Comparison of ENCODE assay signal across 8 mouse cellular contexts in genomic region chr19:5804371-5804899, GRCm38 (mm10). TPM values are rescaled to one million over a fixed set of nuclear protein-coding genes. Genes with fewer than 3 reads are reported as not detected.
A peak's percentile ranks its signal among the peaks of the same experiment; 100 is the strongest.
DNase-seq lines count a peak whose midpoint lies in the region; ATAC-seq and TF ChIP-seq lines count a peak whose summit lies in the region.

No protein-coding gene starts in this region.

- no peak for TF ChIP-seq POLR2A in MEL (IDR thresholded peaks at IDR 0.05; ENCODE audit: control insufficient read depth in 1 of 2, insufficient read depth in 1 of 2, low read depth in 1 of 2, low read length in 2 of 2, poor library complexity in 1 of 2)

- peaks cover 0 to 28% of the 10 kb centered on the region in 2 experiments; a peak in 3 of 4 replicates for H3K4me1 ChIP-seq in MEL (ENCODE audit: control insufficient read depth in 1 of 2, insufficient read depth in 2 of 2, low read length in 2 of 2)
- H3K4me1 ChIP-seq in embryonic facial prominence, embryonic 12.5 days, result peaks cover 36% of the 10 kb centered on the region
- peaks cover 47% of the 10 kb centered on the region for H3K4me1 ChIP-seq in intestine, embryonic 16.5 days (ENCODE audit: control insufficient read depth, insufficient read depth, low read length)
- peaks cover 35% of the 10 kb centered on the region for H3K4me1 ChIP-seq in neural tube, embryonic 12.5 days

- ATAC-seq in embryonic facial prominence, embryonic 12.5 days (ENCODE audit: insufficient number of reproducible peaks, insufficient read depth, low FRiP score, low TSS enrichment), result no peak
- ATAC-seq in intestine, embryonic 16.5 days, result no peak
- ATAC-seq in neural tube, embryonic 12.5 days (ENCODE audit: low FRiP score, low read depth), result no peak

- peaks cover 35% of the 10 kb centered on the region for H3K79me2 ChIP-seq in MEL (ENCODE audit: control insufficient read depth, insufficient read depth, low read length, poor library complexity)

- H3K4me3 ChIP-seq in MEL (ENCODE audit: control insufficient read depth in 1 of 2, insufficient read depth in 1 of 2, low read depth in 2 of 2, low read length in 2 of 2), result peak overlapping the region; percentile 39 to 64
- H3K4me3 ChIP-seq in embryonic facial prominence, embryonic 12.5 days, result no peak overlapping the region
- peak overlapping the region; percentile 40 for H3K4me3 ChIP-seq in intestine, embryonic 16.5 days (ENCODE audit: low read length)
- no peak overlapping the region for H3K4me3 ChIP-seq in neural tube, embryonic 12.5 days

- peak overlapping the region; percentile 92 for H3K27ac ChIP-seq in MEL (ENCODE audit: control insufficient read depth, low read depth, low read length)
- H3K27ac ChIP-seq in embryonic facial prominence, embryonic 12.5 days, result peak overlapping the region; percentile 99
- peak overlapping the region; percentile 99 for H3K27ac ChIP-seq in intestine, embryonic 16.5 days (ENCODE audit: low read length)
- peak overlapping the region; percentile 98 for H3K27ac ChIP-seq in neural tube, embryonic 12.5 days

- no peaks in the 10 kb centered on the region for H3K9me3 ChIP-seq in MEL (replicated peaks; ENCODE audit: insufficient read depth, low read length)
- H3K9me3 ChIP-seq in embryonic facial prominence, embryonic 12.5 days, result no peaks in the 10 kb centered on the region
- H3K9me3 ChIP-seq in intestine, embryonic 16.5 days (ENCODE audit: control insufficient read depth, low read length), result no peaks in the 10 kb centered on the region
- no peaks in the 10 kb centered on the region for H3K9me3 ChIP-seq in neural tube, embryonic 12.5 days

- 18% methylated on average over 8 of the region's 8 CpGs for WGBS in embryonic facial prominence, embryonic 12.5 days
- 32% methylated on average over 8 of the region's 8 CpGs for WGBS in intestine, embryonic 16.5 days
- 28% methylated on average over 8 of the region's 8 CpGs for WGBS in neural tube, embryonic 12.5 days

- no peaks in the 10 kb centered on the region for H3K27me3 ChIP-seq in MEL (ENCODE audit: control insufficient read depth in 1 of 2, insufficient read depth in 2 of 2, low read length in 2 of 2)
- no peaks in the 10 kb centered on the region for H3K27me3 ChIP-seq in embryonic facial prominence, embryonic 12.5 days
- H3K27me3 ChIP-seq in intestine, embryonic 16.5 days (replicated peaks; ENCODE audit: control insufficient read depth, insufficient read depth, low read length), result no peaks in the 10 kb centered on the region
- no peaks in the 10 kb centered on the region for H3K27me3 ChIP-seq in neural tube, embryonic 12.5 days (replicated peaks)

- peak; percentile 78 for DNase-seq in layer of hippocampus, adult 9-11 months
- no peak for DNase-seq in layer of hippocampus, postnatal 14 days (ENCODE audit: low spot score in 2 of 2)
- peak; percentile 65 for DNase-seq in MEL (ENCODE audit: low read depth, low spot score)
- no peak for DNase-seq in spleen, postnatal 10 days (ENCODE audit: low spot score in 2 of 2)
- DNase-seq in cerebellum, adult 11 months, result no peak

- no peak for TF ChIP-seq RAD21 in MEL (IDR thresholded peaks at IDR 0.05; ENCODE audit: low read depth, low read length)

- peak overlapping the region; percentile 91 for H3K9ac ChIP-seq in MEL (ENCODE audit: control insufficient read depth, low read depth, low read length, poor library complexity, severe bottlenecking)
- peak overlapping the region; percentile 69 for H3K9ac ChIP-seq in embryonic facial prominence, embryonic 12.5 days
- peak overlapping the region; percentile 81 for H3K9ac ChIP-seq in intestine, embryonic 16.5 days (ENCODE audit: low read depth, low read length)
- peak overlapping the region; percentile 94; the same call in 1 of the 2 replicates for H3K9ac ChIP-seq in neural tube, embryonic 12.5 days

- peak overlapping the region; percentile 76 for H3K4me2 ChIP-seq in embryonic facial prominence, embryonic 12.5 days (replicated peaks)
- peak overlapping the region; percentile 97 for H3K4me2 ChIP-seq in intestine, embryonic 16.5 days (ENCODE audit: low read depth, low read length)
- H3K4me2 ChIP-seq in neural tube, embryonic 12.5 days (replicated peaks), result peak overlapping the region; percentile 97

- peaks cover 0 to 12% of the 10 kb centered on the region in 2 experiments; a peak in 2 of 4 replicates for H3K36me3 ChIP-seq in MEL (ENCODE audit: control insufficient read depth in 1 of 2, insufficient read depth in 2 of 2, low read length in 2 of 2)
- H3K36me3 ChIP-seq in embryonic facial prominence, embryonic 12.5 days, result 0 out of 2 replicates have a peak, but pooled peaks cover 4% of the 10 kb centered on the region
- no peaks in the 10 kb centered on the region for H3K36me3 ChIP-seq in intestine, embryonic 16.5 days (ENCODE audit: control insufficient read depth, insufficient read depth, low read length)
- H3K36me3 ChIP-seq in neural tube, embryonic 12.5 days, result no peaks in the 10 kb centered on the region

- TF ChIP-seq CTCF in MEL (IDR thresholded peaks at IDR 0.05 in 2 of 3, conservative IDR thresholded peaks at IDR 0.05 in 1 of 3; ENCODE audit: control insufficient read depth in 1 of 3, insufficient read depth in 1 of 3, low read depth in 2 of 3, low read length in 3 of 3, poor library complexity in 1 of 3, severe bottlenecking in 1 of 3), result no peak

- peak in 1 of 2 experiments; percentile 35; a peak in 2 of 4 replicates for TF ChIP-seq EP300 in MEL (IDR thresholded peaks at IDR 0.05; ENCODE audit: low read depth in 1 of 2, low read length in 2 of 2)

TF ChIP-seq in MEL, 35 proteins besides CTCF, POLR2A, EP300 and RAD21:
- no peak for TF ChIP-seq POLR2AphosphoS5 (IDR thresholded peaks at IDR 0.05; ENCODE audit: borderline replicate concordance, low read depth, low read length)
- no peak for TF ChIP-seq KAT2A (conservative IDR thresholded peaks at IDR 0.05; ENCODE audit: low read depth, low read length)
- peak; percentile 12; the same call in 1 of the 2 replicates for TF ChIP-seq POLR2AphosphoS2 (IDR thresholded peaks at IDR 0.05; ENCODE audit: low read length)
- 0 out of 2 replicates have a peak, but pooled peaks have one; percentile 37 for TF ChIP-seq NELFE (IDR thresholded peaks at IDR 0.05; ENCODE audit: low read depth, low read length)
- TF ChIP-seq CHD2 (IDR thresholded peaks at IDR 0.05; ENCODE audit: low read length), result no peak
- no peak for TF ChIP-seq SIN3A (IDR thresholded peaks at IDR 0.05; ENCODE audit: low read length)
- TF ChIP-seq SMC3 (IDR thresholded peaks at IDR 0.05; ENCODE audit: low read depth, low read length), result no peak
- 0 out of 2 replicates have a peak, but pooled peaks have one; percentile 12 for TF ChIP-seq TCF12 (IDR thresholded peaks at IDR 0.05; ENCODE audit: low read depth, low read length)
- TF ChIP-seq MYC (IDR thresholded peaks at IDR 0.05; ENCODE audit: low read depth, low read length), result 0 out of 2 replicates have a peak, but pooled peaks have one; percentile 37
- 0 out of 2 replicates have a peak, but pooled peaks have one; percentile 19 for TF ChIP-seq MXI1 (IDR thresholded peaks at IDR 0.05; ENCODE audit: low read depth, low read length)
- peak; percentile 98; the same call in 1 of the 2 replicates for TF ChIP-seq CHD1 (IDR thresholded peaks at IDR 0.05; ENCODE audit: low read depth, low read length)

RNA-seq across cellular contexts. Expression of gene Scyl1, which starts 33.2 kb away (rescaled TPM):
- 10 to 100 TPM; 73.6 to 75.1 TPM for total RNA-seq in layer of hippocampus, postnatal 14 days (2021)
- 35.5 and 36.0 TPM in 2 replicates for total RNA-seq in MEL (2012; rRNA removed)
- polyA plus RNA-seq in MEL (2012; ENCODE audit: insufficient read depth in 1 of 2, insufficient read length in 2 of 2, low read depth in 1 of 2, low replicate concordance in 2 of 2, missing spikeins in 1 of 2), result 10 to 100 TPM in 1 of 2 experiments, not detected in 1; 64.1 TPM
- 78.8 and 80.0 TPM in 2 replicates for polyA plus RNA-seq in embryonic facial prominence, embryonic 12.5 days (2016; fragmentation: Nextera tagmentation; extraction: Ambion mirVana)
- 58.9 and 64.3 TPM in 2 replicates for polyA plus RNA-seq in intestine, embryonic 16.5 days (2015; fragmentation: Nextera tagmentation; extraction: Ambion mirVana)
- polyA plus RNA-seq in neural tube, embryonic 12.5 days (2016; fragmentation: Nextera tagmentation; extraction: Ambion mirVana), result 66.1 and 70.4 TPM in 2 replicates

Comparison
In these comparisons a context has a peak if more than half of its experiments do, and no peak if none do; other contexts are left out.
1. DNase-seq: peak in layer of hippocampus, adult 9-11 months (single experiment) and MEL (single experiment); none in layer of hippocampus, postnatal 14 days (0 of 2), spleen, postnatal 10 days (0 of 2) and cerebellum, adult 11 months (single experiment).
2. H3K4me3 ChIP-seq: peak in MEL (2 of 2) and intestine, embryonic 16.5 days (single experiment); none in embryonic facial prominence, embryonic 12.5 days (single experiment) and neural tube, embryonic 12.5 days (single experiment).
3. Peak in every context shown above with its lines, with median percentiles within 50 percentile points of each other: H3K27ac ChIP-seq, H3K9ac ChIP-seq and H3K4me2 ChIP-seq.